Mouse (Mus musculus) cerebellum, adult 2 months (tissue): ENCODE data around the gene Cox4i2. TPM values are rescaled to one million over a fixed set of nuclear protein-coding genes. Genes with fewer than 3 reads are reported as not detected.

ENCODE experiments used
- DNase-seq, 2 experiments: peaks; one replicate each; pipeline ENCODE4 v3.0.0; 2021
- H3K27ac ChIP-seq: fragments of 200-500 bp; 2 replicates; pipeline ENCODE4 v1.5.1; 2012; ENCODE audit warnings: low read length, control low read depth, inconsistent platforms; ENCODE audit not compliant: insufficient read depth
- H3K27me3 ChIP-seq: fragments of 200-500 bp; 2 replicates; pipeline ENCODE4 v1.6.1; 2012; ENCODE audit warnings: inconsistent platforms, mild to moderate bottlenecking, low read length, moderate library complexity; ENCODE audit not compliant: control insufficient read depth, insufficient read depth
- H3K4me1 ChIP-seq: fragments of 200-500 bp; 2 replicates; pipeline ENCODE4 v1.6.1; 2011; ENCODE audit warnings: low read length; ENCODE audit not compliant: control insufficient read depth, insufficient read depth
- H3K4me3 ChIP-seq: fragments of 200-500 bp; replicated peaks from 2 replicates; pipeline ENCODE3; 2011; ENCODE audit warnings: mild to moderate bottlenecking, low read depth, low read length, control low read depth; ENCODE audit not compliant: insufficient read depth
- CTCF ChIP-seq: fragments of 200-500 bp; IDR thresholded peaks from 2 replicates; pipeline ENCODE4 v1.5.1; 2011; ENCODE audit warnings: low read depth, mild to moderate bottlenecking, control low read depth, low read length, moderate library complexity, borderline replicate concordance; ENCODE audit not compliant: insufficient read depth
- POLR2A ChIP-seq: fragments of 200-500 bp; IDR thresholded peaks from 2 replicates; pipeline ENCODE4 v1.6.1; 2011; ENCODE audit warnings: low read length, control low read depth, borderline replicate concordance; ENCODE audit not compliant: insufficient read depth
- WGBS: fragments of 180-500 bp; shearing (Covaris S2); methylation state at CpG from one replicate; pipeline ENCODE4 v1.1.7; 2018; 5-methylcytosine and 5-hydroxymethylcytosine counted together
- polyA plus RNA-seq: library from polyadenylated mRNA; depleted of rRNA; stranded (reverse); fragments of >200 nt; gene quantifications from 2 replicates; pipeline ENCODE4 v1.2.3, GENCODE M21; 2012; rRNA removed

Gene Cox4i2
- polyA plus RNA-seq, 1 experiment: 9.2 TPM

DNA sequence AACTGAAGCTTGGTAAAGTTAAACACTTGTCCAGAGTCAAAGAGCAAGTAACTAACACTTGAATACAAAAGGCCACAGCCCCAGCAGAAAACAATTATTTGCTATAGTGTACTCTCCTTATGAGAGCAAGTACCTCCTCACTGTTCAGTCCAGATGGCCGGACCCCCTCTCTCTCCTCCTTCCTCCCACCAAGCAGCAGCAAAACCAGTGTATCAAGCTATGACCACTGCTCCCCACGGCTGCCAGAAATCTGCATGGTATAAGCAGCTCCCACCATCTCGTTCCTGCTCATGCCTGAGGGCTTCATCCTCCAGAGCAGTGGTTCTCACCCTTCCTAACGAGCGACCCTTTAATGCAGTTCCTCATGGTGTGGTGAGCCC, 51.1 kb downstream of the Cox4i2 start:
- DNase-seq: no peak
- Histone ChIP-seq H3K4me1 (peaks cover 48% of the 10 kb centered on the region), H3K27ac (peak overlapping the region; percentile 81), H3K4me3 (no peak overlapping the region), H3K27me3 (no peaks in the 10 kb centered on the region)
- TF ChIP-seq POLR2A: no peak
- TF ChIP-seq CTCF: no peak
- WGBS: 20% methylated on average over 5 of the region's 5 CpGs

DNA sequence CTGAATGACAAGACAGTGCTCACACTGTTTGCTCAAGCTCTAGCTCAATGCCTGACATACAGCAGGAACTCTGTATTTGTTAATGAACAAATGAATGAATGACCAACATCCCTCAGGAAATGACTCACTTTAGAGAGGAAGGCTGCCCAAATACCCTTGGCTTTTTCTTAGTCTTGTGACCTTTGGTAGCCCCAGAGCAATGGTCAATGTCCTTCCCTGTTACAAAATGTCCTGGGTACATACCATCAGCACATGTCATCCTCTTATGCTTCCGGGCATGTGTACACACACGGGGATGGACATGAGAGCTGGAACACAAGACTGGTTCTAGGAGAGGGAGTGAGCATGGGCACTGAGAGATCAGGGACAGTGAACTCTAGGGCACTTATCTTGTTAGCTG, 52.1 kb downstream of the Cox4i2 start:
- 42% methylated on average over 2 of the region's 2 CpGs for WGBS
- Histone ChIP-seq H3K4me1 (peaks cover 54% of the 10 kb centered on the region), H3K4me3 (no peak overlapping the region), H3K27me3 (no peaks in the 10 kb centered on the region), H3K27ac (peak overlapping the region; percentile 81)
- no peak for DNase-seq
- TF ChIP-seq POLR2A (no peak), CTCF (no peak)

DNA sequence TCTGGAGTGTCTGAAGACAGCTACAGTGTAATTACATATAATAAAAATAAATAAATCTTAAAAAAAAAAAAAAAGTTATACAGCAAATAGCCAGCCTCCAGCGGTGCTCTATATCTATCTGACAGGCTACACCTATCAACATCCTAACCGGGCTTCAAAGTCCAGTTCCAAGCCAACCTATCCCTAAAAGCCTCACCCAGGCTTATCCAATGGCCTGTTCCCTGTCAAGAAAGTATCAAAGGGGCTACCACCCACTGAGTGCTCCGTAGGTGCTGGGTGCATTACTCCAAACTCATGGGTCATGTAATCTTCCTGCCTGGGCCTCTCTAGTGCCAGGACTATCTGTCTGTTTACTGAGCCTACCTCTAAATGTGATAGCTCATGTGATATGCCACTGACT, 54.2 kb downstream of the Cox4i2 start:
- peaks cover 57% of the 10 kb centered on the region for H3K4me1 ChIP-seq
- H3K27ac ChIP-seq: no peak overlapping the region
- DNase-seq: no peak
- H3K27me3 ChIP-seq: no peaks in the 10 kb centered on the region
- no peak for TF ChIP-seq CTCF
- TF ChIP-seq POLR2A: no peak
- no peak overlapping the region for H3K4me3 ChIP-seq
- 71% methylated on average over 3 of the region's 3 CpGs for WGBS

DNA sequence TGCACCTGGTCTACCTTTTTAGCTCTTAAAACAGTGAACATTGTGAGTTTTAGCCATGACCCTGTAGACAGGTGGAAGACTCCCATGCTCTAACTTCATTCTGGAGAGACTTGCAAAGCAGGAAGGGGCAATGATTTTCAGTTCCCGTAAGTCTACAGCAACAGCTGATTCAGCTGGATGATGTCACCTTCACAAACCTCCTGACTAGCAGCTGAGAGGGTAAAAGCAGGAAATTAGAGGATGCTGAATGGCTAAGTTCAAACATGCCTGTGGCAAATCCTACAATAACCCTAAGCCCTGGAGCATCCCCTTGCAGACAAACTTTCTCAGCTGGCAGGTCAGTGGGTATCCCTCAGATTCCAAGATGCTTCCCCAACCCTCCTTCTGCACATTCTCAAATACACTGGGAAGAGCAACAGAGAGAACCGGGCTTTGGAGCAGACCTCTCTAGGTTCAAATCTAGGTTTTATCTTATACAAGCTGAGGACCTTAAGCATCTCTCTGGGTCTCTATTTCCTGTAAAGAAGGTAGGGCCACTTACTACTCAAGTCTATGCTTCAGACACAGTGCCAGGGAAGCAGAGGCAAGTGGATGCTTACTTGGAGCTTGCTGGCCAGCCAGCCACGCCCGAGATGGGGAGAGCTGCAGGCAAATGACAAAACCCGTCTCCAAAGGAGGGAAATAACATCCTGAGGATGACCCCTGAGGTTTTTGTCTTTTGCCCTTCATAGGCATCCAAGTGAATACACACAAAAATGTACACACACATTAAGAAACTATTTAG, 56.4 kb downstream of the Cox4i2 start:
- DNase-seq: no peak
- H3K4me1 ChIP-seq: peaks cover 47% of the 10 kb centered on the region
- TF ChIP-seq POLR2A (no peak), CTCF (no peak)
- H3K27ac ChIP-seq: peak overlapping the region; percentile 83
- H3K27me3 ChIP-seq: no peaks in the 10 kb centered on the region
- 27% methylated on average over 5 of the region's 5 CpGs for WGBS
- H3K4me3 ChIP-seq: no peak overlapping the region

DNA sequence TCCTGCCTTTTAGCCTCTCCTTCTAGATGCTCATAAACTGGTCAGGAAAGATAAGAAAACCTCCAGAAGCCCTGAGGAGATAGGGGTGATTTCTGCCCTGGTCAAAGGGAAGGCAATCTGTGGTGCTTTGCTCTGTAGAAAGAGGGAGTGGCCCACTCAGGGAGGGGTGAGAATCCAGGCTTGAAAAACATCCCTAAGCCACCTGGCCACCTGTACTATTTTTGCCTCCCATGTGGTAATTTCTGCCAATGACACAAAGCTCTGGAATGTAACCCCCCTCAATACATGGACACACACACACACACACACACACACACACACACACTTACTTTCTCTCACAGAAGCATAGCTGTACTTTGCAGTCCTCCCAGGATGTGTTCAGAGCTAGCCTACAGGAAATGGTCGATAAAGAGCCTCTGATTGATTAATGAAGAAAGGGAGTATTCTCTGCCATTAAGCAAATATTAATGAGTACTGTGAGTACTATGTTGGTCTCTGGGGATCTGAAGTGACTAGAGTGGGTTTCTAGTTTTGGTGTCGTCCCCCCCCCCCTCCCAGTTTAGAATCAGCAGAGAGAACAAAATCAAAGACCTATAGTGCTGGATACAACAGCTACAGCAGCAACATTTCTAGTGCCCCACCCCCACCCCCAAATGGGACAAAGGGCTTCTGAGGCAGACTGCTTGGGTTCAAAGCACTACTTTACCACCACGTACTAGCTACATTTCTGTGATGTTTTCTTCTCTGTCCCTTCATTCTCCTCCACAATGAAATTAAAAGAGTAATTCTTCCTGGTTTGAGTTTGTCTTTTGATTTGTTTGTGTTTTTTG, 57.6 kb downstream of the Cox4i2 start:
- Histone ChIP-seq H3K27me3 (no peaks in the 10 kb centered on the region), H3K27ac (peak overlapping the region; percentile 89), H3K4me3 (no peak overlapping the region), H3K4me1 (peaks cover 47% of the 10 kb centered on the region)
- TF ChIP-seq POLR2A (no peak), CTCF (no peak)
- peak in 1 of 2 experiments; percentile 77 for DNase-seq
- WGBS: 35% methylated on average over 3 of the region's 3 CpGs

DNA sequence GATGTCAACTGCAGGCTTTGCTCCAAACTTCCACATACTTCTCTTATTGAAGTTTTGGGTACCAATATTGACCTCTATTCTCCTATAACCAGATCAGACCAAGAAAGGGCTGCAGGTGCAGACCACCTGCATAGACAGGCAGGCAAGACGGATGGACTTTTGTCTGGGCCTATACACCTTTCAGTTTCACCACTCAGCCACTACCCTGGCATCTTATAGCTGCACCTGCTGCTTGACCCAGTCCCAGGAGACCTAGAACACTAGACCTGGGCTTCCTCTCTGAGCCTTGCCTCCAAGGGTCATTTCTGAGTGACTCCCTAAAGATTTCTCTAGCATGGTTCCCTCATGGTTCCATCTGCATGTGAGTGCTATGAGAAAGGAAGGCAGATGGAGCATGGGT, 59.3 kb downstream of the Cox4i2 start:
- DNase-seq: no peak
- no peak for TF ChIP-seq CTCF
- TF ChIP-seq POLR2A: no peak
- 55% methylated on average over 1 of the region's 1 CpGs for WGBS
- Histone ChIP-seq H3K27me3 (no peaks in the 10 kb centered on the region), H3K4me3 (no peak overlapping the region), H3K27ac (no peak overlapping the region), H3K4me1 (peaks cover 58% of the 10 kb centered on the region)

DNA sequence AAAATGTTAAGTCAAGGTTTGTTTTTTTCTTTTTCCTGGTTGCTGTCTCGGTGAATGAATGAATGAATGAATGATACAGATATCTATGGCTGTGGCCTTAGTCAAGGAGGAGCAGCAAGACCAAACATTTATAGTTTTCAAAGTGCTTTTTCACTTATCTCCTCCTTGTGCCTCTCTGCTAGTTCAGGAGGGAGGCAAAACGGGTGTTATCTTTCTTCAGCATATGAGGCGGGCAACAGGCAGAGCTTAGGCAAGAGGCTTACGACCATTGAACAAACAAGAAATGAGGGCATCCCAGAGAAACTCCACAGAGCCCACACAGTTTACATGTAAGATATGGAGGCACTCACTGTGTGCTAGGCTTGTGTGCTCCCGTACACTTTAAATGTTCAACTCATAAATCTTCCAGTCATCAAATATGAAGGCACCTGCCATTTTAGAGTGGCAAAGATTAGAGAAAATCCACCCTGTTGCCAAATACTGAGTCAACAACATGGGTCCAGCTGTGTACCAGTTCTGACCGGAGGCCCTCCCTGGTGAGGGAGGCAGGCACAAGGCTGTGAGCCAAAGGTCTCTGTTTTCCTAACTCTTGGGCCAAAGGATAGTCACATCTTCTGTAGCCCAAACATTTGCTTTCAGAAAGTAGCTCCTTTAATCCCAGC, 60.4 kb downstream of the Cox4i2 start:
- 51% methylated on average over 6 of the region's 6 CpGs for WGBS
- Histone ChIP-seq H3K27ac (no peak overlapping the region), H3K4me1 (peaks cover 67% of the 10 kb centered on the region)

More for the DNA sequence above, 60.4 kb downstream of the Cox4i2 start:
- Histone ChIP-seq H3K4me3 (no peak overlapping the region), H3K27me3 (no peaks in the 10 kb centered on the region)
- no peak for TF ChIP-seq POLR2A
- TF ChIP-seq CTCF: no peak
- DNase-seq: peak in 1 of 2 experiments; percentile 81

Other genes with a start within 250 kb of the Cox4i2 start
- not detected in 2 replicates for gene Defb26, start 242.5 kb upstream of the Cox4i2 start, polyA plus RNA-seq
- gene Defb28, start 235.9 kb upstream of the Cox4i2 start, polyA plus RNA-seq: not detected in 2 replicates
- gene Defb29, start 214.1 kb upstream of the Cox4i2 start, polyA plus RNA-seq: not detected in 2 replicates
- not detected in 2 replicates for gene Gm17416, start 184.8 kb upstream of the Cox4i2 start, polyA plus RNA-seq
- gene Defb21, start 181.4 kb upstream of the Cox4i2 start, polyA plus RNA-seq: not detected in 2 replicates
- not detected in 2 replicates for gene Defb19, start 173.9 kb upstream of the Cox4i2 start, polyA plus RNA-seq
- not detected in 2 replicates for gene Defb45, start 154.8 kb upstream of the Cox4i2 start, polyA plus RNA-seq
- gene Defb36, start 149.8 kb upstream of the Cox4i2 start, polyA plus RNA-seq: not detected in 2 replicates
- gene Defb25, start 131.1 kb upstream of the Cox4i2 start, polyA plus RNA-seq: not detected in 2 replicates
- gene Rem1, start 127.2 kb upstream of the Cox4i2 start, polyA plus RNA-seq: 0.76 and 0.90 TPM in 2 replicates
- 80.5 and 83.5 TPM in 2 replicates for gene H13, start 84.7 kb upstream of the Cox4i2 start, polyA plus RNA-seq
- 19.2 and 19.9 TPM in 2 replicates for gene Mcts2, start 67.1 kb upstream of the Cox4i2 start, polyA plus RNA-seq
- gene Id1, start 17.9 kb upstream of the Cox4i2 start, polyA plus RNA-seq: 63.8 and 68.7 TPM in 2 replicates
- 141 and 142 TPM in 2 replicates for gene Bcl2l1, start 77.6 kb downstream of the Cox4i2 start, polyA plus RNA-seq
- 1.2 TPM in 2 replicates for gene Tpx2, start 93.8 kb downstream of the Cox4i2 start, polyA plus RNA-seq
- not detected in 2 replicates for gene Mylk2, start 157.2 kb downstream of the Cox4i2 start, polyA plus RNA-seq
- gene Foxs1, start 179.0 kb downstream of the Cox4i2 start, polyA plus RNA-seq: 1.2 and 1.9 TPM in 2 replicates
- 73.1 and 73.6 TPM in 2 replicates for gene Dusp15, start 197.5 kb downstream of the Cox4i2 start, polyA plus RNA-seq
- 4.6 and 4.8 TPM in 2 replicates for gene Ttll9, start 208.3 kb downstream of the Cox4i2 start, polyA plus RNA-seq